Mouse (Mus musculus): ENCODE measurements at regions not wholly inside any gene's neighbourhood (a gene's known extent, or its start where the extent isn't known, plus 50 kb on each side); places are given as distances from the start of the nearest gene placed in this dataset.

DNA sequence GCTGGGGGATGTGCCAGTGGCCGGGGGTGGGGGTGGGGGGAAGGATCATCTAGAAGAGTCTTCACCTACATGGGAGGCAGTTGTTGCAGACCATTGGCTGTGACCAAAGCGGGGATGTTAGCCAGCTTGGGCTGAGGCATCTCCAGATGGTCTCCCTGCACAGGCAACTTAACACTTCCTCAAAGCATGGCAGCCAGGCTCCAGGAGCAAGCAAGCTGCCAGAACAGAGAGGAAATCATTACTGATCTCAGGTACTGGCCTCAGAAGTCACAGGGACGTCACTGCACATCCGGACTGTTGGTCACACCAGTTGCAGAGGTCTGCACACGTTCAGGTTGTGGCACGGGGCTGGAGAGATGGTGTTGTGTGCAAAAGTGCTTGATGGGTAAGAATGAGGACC, 321.1 kb upstream of the Tbx3 start:
- DNase-seq (ENCODE audit: low spot score in 2 of 2) = no peak

DNA sequence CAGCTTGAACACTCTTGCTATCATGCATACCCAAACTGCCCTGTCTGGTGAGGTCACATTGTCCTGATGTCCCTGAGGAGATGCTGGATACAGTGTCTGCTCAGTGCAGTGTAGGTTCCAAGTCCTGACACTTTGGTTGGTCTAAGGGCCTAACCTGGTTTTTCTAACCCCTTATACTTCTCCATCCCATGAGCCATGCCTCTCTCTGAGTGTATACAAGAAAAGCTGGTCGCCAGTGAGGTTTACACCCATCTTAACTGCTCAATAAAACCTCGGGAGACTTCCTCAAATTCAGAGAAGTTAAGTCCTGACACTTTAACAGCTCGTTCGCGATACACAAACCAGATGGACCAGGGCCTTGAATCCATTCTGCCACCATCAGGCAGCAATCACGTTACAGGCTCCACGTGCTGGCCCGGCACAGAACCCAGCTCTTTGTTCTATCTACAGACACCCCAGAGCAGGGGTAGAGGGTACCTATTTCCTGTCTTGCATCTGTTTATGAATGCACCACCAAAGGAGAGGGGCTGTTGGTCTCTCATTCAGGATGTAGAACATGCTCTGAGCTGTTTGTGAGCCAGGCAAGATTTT, 320.0 kb upstream of the Tbx3 start:
- no peak for DNase-seq (ENCODE audit: low spot score in 2 of 2)

DNA sequence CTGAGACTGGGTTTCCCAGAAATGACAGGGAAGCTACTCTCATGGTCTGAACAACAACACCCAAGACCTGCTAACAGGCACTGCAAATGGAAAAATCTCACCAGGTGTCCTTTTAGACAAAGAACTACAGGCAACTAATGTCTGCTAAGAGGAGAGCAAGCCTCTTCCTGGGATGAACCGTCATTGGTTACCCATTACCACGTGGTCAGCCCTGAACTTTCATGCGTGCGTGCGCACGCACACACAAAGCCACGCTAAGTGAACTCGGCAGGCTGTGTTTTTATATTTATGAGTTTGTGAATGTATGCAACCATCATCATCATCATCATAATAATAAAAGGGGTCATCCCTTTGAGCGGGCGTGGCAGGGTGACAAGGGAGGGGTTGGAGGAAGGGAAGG, 315.0 kb upstream of the Tbx3 start:
- no peak for DNase-seq (ENCODE audit: low spot score in 2 of 2)

DNA sequence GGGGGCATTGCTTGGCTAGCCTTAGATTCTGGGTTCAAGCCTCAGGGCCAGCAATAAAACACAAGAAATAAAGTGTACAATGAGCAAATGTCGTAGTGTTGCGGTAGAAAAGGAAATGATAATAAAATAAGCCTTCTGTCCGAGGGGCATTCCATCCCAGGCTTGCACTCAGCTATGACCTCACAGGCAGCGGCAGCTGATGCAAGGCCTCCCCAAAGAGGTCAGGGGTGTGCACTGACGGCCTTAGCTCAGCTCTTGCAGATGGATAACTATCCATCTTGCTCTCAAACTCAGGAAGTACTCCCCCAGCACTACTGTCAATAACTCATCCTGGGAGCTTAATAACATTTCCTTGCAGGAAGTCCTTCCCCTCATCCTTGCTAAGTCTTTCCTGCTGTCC, 314.4 kb upstream of the Tbx3 start:
- no peak for DNase-seq (ENCODE audit: low spot score in 2 of 2)

DNA sequence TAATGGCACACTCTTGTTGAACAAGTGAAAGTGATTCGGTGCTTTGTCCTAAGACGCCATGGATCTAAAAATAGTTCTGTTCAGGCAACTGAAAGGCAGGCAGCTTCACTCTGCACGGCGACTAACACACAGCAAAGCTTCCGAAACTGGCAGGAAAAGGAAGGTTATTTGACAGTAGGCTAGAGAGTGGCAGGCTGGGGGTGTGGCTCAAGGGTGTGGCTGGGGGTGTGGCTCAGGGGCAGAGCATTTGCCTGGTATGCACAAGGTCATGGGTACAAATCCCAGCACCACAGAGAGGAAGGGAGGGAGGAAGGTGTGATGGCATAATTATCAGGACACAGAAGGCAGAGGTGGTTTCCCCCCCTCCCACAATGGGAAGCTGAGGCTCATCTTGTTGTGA, 310.8 kb upstream of the Tbx3 start:
- no peak for DNase-seq (ENCODE audit: low spot score in 2 of 2)

DNA sequence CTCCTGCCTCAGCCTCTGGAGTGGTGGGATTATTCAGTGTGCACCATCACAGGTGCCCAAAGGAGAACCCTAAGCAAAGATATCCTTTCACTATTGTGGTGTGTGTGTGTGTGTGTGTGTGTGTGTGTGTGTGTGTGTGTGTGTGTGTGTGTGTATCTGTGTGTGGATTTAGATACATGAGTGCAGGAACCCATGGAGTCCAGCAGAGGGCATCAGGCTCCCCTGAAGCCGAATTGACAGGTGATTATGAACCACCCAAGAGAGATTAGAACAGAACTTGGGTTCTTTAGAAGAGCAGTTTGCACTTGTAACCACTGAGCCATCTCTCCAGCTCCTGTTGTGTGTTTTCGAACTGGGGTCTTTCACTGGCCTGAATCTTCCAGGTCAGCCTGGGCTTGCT, 310.1 kb upstream of the Tbx3 start:
- no peak for DNase-seq (ENCODE audit: low spot score in 2 of 2)

DNA sequence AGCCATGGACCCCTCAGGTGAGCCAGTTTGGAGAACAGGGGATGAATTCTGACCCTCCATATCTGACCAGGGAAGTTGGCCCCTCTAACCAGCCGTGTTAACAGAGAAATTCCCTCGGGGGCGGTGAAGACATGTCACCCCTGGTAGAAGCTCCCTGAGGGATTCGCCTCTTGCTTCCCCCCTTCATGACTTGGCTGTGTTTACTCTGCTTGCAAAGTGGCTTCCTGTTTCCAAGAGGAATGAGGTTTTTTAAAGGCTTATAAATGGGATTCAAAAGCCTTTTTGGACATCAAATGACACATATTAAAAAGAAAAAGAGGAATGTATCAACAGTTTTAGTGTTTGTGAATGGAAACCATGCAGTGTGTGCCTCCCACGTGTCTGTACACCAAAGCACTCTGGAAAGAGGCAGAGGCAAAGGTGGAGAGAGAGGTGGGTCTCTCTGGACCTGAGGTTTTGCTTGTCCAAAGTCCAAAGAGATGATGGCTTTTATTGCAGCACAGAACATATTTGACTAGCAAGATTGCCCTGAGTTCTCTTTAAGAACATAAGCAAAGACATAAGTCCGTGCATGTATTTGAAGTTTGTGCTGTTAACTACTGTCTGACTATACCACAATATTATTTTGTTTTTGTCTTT, 308.9 kb upstream of the Tbx3 start:
- DNase-seq (ENCODE audit: low spot score in 2 of 2) = peak in 1 of 2 experiments; percentile 19

DNA sequence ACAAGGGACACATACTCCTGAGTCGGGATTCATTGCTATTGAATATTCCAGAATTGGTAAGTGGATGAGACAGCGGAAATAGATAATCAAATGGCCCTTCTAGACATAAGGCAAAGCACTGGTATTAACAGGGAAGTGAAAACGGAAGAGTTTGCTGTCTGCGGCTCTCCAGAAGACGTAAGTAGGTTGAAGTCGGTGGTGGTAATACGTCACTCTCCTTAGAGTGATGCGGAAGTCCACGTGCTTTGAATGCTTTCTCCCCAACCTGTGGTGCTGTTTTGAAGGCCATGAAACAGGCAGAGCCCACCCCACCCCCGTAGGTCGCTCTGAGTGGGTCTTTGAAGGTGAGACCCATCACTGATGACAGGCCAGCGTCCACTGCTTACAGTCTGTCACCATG, 308.0 kb upstream of the Tbx3 start:
- peak in 1 of 2 experiments; percentile 17 for DNase-seq (ENCODE audit: low spot score in 2 of 2)

DNA sequence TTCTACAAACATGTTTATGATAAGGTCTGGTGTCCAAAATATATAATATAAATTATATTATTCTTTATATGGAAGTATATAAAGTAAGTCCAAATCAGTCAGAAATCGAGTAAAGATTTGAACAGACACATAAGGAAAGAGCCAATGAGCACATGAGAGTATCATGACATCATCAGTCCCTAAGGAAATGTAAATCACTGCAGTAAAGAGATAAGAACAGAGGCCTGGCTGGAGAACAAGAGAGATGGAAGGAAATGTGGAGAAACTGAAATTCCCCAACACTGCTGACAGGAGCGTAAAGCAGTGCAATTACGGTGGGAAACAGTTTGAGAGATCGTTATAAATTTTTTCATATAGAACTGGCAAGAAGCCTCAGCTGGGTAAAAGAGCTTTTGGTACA, 306.2 kb upstream of the Tbx3 start:
- DNase-seq (ENCODE audit: low spot score in 2 of 2) = no peak

DNA sequence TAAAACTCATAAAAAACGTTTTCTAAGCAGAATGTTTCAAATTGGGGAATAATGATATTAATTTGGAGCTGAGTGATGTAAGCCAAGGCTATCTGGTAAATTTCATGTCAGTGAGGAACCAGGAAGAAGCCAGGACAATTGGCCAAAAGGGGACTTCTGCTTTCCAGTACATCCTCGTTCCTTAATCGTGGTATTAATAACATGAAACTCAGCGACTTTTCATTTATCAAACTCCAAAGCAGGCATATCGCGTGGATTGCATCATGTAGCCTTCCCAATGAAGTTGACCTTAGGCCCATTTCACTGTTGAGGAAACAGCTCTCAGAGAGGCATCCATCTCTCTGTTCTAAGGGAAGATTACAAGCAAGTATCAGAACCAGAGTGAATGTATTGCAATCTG, 305.3 kb upstream of the Tbx3 start:
- DNase-seq (ENCODE audit: low spot score in 2 of 2) = no peak

DNA sequence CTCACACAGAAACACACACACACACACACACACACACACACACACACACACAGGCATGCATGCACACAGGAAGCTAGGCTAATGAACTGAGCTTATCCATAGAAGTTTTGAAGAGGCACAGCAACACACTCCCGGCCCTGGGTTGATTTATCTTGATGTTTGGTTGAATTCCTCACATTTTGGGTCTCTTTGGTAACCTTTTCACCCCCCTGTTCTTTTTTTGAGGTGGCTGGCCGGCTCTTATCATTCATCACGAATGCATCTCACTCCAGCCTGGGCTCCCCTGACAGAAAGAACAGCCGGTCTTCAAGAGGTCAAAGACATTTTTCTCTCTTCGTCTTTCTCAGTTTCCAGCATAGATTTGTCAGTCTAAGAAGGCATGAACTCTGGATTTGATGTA, 304.2 kb upstream of the Tbx3 start:
- DNase-seq (ENCODE audit: low spot score in 2 of 2) = no peak

DNA sequence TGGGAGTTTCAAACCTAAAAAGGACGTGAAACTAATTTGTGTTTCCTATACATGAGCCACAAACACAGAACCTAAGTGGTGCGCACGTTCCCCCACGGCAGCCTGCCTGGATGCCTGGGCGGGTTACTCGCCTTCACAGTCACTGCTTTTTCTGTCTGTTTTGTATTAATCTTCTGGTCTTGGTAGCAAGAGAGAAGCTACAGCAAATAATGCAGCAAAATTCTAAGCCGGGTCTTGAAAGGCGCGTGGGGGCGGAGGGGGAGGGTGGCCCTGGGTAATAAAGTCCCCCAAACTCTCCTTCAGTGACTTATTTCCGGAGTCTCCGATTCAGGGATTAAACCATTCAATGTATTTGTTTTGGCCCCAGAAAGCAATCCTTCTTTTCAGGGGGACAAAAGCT, 300.0 kb upstream of the Tbx3 start:
- DNase-seq (ENCODE audit: low spot score in 2 of 2) = no peak

DNA sequence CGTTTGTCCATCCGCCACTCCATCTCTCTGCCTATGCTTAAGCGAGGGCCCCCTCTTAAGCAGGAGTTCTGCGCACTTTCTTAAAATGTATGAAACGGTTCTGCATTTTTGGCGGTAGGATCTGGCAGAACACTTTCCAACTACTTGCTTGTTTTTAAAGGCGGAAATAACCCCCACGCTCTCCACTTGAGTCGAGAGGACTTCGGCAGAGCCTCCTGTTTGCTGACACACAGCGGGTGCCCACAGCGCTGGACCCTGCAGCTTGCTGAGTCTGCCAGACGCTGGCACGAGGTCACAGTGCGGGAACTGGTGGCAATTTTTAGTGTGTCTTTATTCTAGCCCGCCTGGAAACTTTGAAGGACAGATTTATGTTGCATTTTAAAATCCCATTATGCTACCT, 299.5 kb upstream of the Tbx3 start:
- DNase-seq (ENCODE audit: low spot score in 2 of 2) = no peak

DNA sequence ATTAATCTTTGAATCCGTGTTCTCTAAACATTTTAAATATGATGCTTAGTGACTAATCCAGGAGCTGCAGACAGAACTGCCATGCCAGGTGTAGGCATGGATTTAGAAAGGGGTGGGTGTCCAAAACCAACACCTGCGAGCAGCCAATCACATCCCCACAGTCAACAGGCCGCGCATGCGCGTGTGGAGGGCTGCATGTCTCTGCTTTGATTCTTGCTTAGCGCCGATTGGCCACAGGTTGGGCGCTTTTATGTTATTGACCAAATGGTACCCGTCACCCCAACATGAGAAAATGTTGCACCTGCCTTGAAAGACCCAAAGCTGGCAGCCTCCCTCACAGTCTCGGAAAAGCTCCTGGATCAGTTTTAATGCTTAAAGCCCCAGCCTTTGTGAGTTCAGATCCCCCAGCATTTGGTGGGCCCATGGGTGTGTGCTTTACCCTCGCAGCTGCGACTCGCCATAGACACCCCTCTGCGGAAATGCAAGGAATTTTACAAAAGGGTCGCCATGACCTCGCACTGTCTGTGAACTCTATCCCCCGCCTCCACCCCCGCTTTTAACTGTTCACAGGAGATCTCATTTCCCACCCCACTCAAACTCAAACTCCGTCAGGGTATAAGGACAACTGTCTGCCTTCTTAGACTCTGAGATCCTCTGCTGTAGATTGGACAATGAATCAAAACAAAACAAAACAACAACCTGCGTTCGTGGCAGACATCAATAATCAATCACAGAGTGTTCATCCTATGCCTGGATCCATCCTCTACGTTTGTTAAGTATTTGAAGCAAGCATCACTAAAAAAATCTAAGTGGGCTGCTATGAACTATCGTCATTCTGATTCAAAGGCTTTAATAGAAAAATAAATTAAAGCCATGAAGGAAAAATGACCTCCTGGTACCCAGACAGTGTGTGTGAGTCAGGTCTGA, 296.4 kb upstream of the Tbx3 start:
- no peak for DNase-seq (ENCODE audit: low spot score in 2 of 2)

DNA sequence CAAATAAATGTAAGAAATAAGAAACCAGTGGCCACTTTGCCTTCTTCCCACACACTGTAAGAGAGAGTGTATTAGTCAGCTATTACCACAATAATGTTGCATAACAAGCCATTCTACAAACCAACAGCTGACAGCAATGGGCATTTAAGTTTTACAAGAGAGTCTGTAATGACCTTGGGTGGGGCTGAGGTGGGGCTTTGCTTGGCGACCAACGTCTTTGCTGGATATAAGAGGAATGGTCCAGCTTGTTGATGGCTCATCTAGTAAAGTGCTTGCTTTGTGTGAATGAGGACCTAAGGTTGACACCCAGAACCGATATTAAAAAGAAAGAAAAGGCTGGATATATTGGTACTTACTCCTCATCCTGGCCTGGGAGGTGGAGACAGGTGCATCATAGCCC, 295.6 kb upstream of the Tbx3 start:
- no peak for DNase-seq (ENCODE audit: low spot score in 2 of 2)

DNA sequence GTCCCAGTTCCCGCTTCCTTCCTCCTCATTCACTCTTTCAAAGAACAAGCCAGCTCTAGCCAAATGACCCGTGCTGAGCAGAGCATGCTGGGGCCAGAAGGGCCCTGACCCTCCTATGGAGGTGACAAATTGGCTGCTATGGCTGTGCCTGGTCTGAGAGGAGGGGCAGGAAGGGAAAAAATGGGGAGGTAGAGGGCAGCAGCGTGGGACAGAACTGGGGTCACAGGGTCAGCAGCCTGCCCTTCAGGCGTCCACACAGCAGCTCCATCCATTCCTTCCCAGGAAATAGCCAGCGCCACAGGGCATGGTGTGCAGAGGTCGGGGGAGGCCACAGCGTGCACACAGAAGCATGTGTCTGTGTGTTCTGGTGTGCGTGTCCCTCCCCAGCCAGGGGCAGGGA, 292.2 kb upstream of the Tbx3 start:
- no peak for DNase-seq (ENCODE audit: low spot score in 2 of 2)

DNA sequence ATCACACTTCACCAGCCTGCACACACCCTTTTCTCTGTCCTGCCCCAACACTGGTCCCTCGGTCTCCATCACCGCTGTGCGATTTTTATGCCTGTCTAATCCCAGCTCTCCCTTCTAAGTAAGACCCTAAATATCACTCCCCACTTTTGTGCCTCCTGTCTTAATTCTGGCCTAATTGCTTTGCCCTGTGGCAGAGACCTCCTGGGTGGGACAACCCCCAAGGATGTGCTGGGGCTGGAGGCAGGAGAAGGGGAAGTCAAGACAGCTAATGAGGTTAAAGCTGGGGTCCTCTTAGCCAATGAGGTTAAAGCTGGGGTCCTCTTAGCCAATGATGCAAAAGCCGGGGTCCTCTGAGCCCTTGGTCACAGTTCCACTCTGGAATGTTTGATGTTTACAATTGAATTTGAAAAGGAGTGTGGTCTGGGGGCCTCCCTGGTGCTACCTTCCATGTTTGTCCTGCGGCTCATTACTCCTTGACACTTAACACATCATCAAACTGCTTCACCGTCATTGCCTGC, 290.5 kb upstream of the Tbx3 start:
- no peak for DNase-seq (ENCODE audit: low spot score in 2 of 2)

DNA sequence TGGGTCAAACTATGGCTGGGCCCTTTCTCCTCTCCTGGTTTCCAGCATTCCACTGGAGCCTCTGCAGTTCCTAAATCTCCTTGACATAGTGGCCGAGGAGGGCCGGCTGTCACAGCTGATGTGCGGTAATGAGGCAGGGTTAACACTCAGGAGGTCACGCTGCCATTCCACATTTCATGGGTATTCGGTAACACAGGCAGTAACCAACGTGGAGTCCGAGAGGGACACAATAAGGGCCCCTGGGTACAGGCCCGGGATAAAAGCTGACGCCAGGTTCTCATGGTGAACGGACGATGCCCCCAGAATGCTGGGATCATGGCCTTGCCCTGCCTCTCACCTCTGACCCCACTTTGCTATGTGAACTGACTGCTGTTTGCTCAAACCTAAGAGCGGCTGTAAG, 289.0 kb upstream of the Tbx3 start:
- DNase-seq (ENCODE audit: low spot score in 2 of 2) = no peak

DNA sequence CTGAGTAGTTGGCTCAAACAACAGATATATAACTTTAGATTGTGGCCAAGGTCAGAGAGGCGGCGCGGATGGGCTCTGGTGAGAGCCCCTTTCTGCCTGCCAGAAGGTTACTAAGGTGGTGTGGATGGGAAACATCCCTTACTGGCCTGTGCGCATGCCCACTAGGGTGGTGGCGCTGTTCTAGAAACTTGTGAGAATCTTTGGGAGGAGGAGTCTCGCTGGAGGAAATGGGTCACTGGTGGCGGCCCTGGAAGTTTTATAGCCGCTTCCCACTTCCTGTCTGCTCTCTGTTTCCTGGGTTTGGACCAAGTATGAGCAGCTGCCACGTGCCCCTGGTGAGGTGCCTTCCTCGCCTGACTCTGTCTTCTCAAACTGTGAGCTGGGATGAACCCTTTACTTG, 285.0 kb upstream of the Tbx3 start:
- no peak for DNase-seq (ENCODE audit: low spot score in 2 of 2)

DNA sequence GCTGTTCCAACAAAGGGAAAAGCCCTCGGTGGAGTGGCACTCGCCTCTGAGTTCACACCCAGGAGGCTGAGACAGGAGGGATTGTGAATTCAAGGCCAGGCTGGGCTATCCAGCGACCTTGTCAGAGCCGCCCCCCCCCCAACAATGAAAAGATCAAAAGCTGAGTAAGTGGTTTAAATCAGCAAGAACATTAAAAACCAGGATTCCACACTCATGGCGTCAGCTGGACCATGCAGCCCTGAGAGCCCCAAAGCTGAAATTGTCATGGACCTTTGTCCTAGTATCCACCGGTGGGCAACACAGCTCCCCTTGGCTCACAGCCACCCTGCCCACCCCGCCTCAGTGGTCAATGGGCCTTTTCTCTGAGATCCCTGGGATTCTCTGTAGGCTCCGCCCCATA, 283.6 kb upstream of the Tbx3 start:
- no peak for DNase-seq (ENCODE audit: low spot score in 2 of 2)

DNA sequence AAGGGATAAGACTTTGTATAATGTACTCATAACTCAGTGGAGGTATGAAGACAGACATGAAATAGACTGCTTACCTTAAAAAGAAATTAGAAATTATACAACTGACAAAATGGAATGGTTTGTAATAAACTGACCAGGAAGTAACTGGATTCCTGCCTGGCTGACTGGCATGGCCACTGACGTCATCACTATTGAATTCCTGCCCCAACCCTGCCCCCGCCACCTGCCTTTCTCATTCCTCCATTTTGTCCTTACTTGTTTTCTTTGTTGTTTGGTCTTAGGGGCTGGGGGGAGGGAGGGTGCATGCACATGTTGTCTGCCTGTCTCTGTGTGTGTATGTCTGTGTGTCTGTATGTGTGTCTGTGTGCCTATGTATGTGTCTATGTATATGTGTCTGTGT, 283.2 kb upstream of the Tbx3 start:
- no peak for DNase-seq (ENCODE audit: low spot score in 2 of 2)

DNA sequence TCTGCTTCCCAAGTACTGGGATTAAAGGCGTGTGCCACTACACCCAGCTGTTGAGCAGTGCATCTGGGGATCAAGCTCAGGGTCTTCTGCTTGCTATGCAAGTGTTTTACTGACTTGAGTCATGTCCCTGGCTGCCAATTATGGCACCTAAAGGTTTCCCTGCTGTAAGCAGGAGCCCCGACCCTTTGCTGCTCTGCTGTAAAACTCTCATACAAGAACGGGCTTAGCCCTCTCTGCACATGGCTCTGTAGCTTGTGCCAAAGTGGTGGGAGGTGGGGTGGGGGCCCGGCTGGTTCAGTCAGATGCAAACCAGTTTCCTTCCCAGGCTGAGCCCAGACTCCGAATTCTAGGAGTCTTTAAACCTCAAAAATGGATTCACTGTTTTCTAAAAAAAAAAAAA, 281.6 kb upstream of the Tbx3 start:
- no peak for DNase-seq (ENCODE audit: low spot score in 2 of 2)

DNA sequence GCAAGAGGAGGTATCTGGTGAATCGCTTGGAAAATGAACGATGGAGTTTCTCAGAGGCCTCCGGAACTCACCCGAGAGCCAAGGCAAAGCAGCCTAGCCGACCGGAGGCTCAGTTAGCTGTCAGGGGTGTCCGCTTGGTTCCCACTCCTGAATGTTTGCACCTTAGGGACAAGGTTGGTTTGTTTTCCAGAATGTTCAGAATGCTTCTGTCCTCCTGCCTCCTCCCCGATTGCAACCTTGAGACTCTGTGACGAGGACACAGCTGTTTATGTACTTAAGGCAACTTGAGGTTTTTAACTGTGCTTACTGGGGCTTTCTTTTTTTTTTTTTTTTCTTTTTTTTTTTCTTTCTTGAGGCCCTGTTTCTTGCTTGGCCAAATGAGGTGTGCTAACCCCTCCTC, 281.1 kb upstream of the Tbx3 start:
- no peak for DNase-seq (ENCODE audit: low spot score in 2 of 2)
